Mouse (Mus musculus): Measurements from ENCODE around the gene Grip2. TPM values are rescaled to one million over a fixed set of nuclear protein-coding genes. Genes with fewer than 3 reads are reported as not detected.

Grip2 gene
- polyA plus RNA-seq (2014; fragmentation: Illumina TruSeq; extraction: RNeasy Lipid Tissue Mini Kit (QIAGEN cat#74804)) = not detected

DNA sequence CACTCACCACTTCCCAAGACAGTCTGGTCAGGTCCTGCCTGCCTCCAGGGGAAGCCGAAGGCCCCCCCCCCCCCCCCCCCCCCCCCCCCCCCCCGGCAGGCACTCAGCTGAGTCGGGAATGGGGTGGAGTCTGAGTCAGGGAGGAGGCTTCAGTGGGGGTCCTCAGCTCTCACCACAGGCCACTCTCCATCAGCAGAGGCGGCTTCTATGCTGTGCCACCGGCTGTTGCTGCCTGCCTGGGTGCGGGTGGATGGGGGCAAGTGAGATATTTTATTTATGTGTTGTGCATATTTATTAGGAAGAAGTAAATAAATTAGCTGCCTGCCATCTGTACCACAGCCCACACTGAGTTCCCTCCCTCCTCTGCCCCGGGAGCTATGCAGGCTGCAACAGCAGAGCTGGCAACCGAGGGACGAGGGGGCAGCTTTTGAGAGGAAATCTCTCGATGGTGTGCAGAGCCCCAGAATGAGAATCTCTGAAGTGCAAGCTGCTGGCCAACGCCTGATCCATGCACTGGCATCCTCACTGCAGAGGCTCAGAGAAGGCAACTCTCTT is at the start of gene Grip2:
Gene Grip2, minus strand, starts transcription at position 235 of the 555 bp plus-strand sequence.

Other genes starting within 250 kb of the Grip2 start
- 67.2 TPM for gene Slc6a6, start 143.2 kb downstream of the Grip2 start, polyA plus RNA-seq (2014; fragmentation: Illumina TruSeq; extraction: RNeasy Lipid Tissue Mini Kit (QIAGEN cat#74804))
- gene Ccdc174, start 50.8 kb upstream of the Grip2 start, polyA plus RNA-seq (2014; fragmentation: Illumina TruSeq; extraction: RNeasy Lipid Tissue Mini Kit (QIAGEN cat#74804)) = 130 TPM
- 1.3 TPM for gene 4930590J08Rik, start 75.6 kb upstream of the Grip2 start, polyA plus RNA-seq (2014; fragmentation: Illumina TruSeq; extraction: RNeasy Lipid Tissue Mini Kit (QIAGEN cat#74804))
- gene Fgd5, start 151.6 kb upstream of the Grip2 start, polyA plus RNA-seq (2014; fragmentation: Illumina TruSeq; extraction: RNeasy Lipid Tissue Mini Kit (QIAGEN cat#74804)) = 13.3 TPM